Mouse (Mus musculus) CH12.LX (cell line): ENCODE results near the gene Dapk2. TPM values are rescaled to one million over a fixed set of nuclear protein-coding genes. Genes with fewer than 3 reads are reported as not detected.

Experiments
- DNase-seq: peaks from one replicate; pipeline ENCODE4 v3.0.0-alpha.2; 2013; ENCODE audit errors: extremely low read depth
- H3K27ac ChIP-seq: 2 replicates; pipeline ENCODE4 v1.5.1; 2012; ENCODE audit warnings: low read depth, mild to moderate bottlenecking, control low read depth, moderate library complexity; ENCODE audit not compliant: insufficient read depth
- H3K27me3 ChIP-seq: replicated peaks from 2 replicates; pipeline ENCODE3; 2012; ENCODE audit warnings: inconsistent platforms
- H3K36me3 ChIP-seq, 2 experiments: replicated peaks in 1 of 2; 2 replicates each; pipeline versions ENCODE3 to v1.6.1; 2012; ENCODE audit warnings: inconsistent platforms in 1 of 2, low read length in 1 of 2, mild to moderate bottlenecking in 1 of 2, mixed read lengths in 1 of 2, moderate library complexity in 1 of 2; ENCODE audit not compliant: control insufficient read depth in 1 of 2, insufficient read depth in 1 of 2
- H3K4me1 ChIP-seq, 2 experiments: 2 replicates each; pipeline ENCODE4 v1.6.1; 2012; ENCODE audit warnings: inconsistent platforms in 1 of 2, moderate library complexity in 1 of 2; ENCODE audit not compliant: insufficient read depth in 2 of 2, control insufficient read depth in 1 of 2
- H3K4me2 ChIP-seq: 2 replicates; pipeline ENCODE4 v1.6.1; 2012; ENCODE audit warnings: low read depth, mild to moderate bottlenecking, control low read depth; ENCODE audit not compliant: poor library complexity, insufficient read depth, severe bottlenecking
- H3K4me3 ChIP-seq, 3 experiments: fragments of 150-350 bp in 1 of 3; sonication (generic) in 1 of 3; replicated peaks in 1 of 3; 2 replicates each; pipeline versions ENCODE3 to v1.5.1; 2011 to 2012; ENCODE audit warnings: low read depth in 2 of 3, low read length in 2 of 3, mild to moderate bottlenecking in 2 of 3, moderate library complexity in 2 of 3, control low read depth in 1 of 3, improper control_type of control experiment in 1 of 3, inconsistent platforms in 1 of 3, mixed read lengths in 1 of 3; ENCODE audit not compliant: poor library complexity in 1 of 3
- H3K79me2 ChIP-seq: replicated peaks from 2 replicates; pipeline ENCODE4 v1.6.1; 2012; ENCODE audit warnings: mild to moderate bottlenecking, moderate library complexity; ENCODE audit not compliant: control insufficient read depth, poor library complexity, insufficient read depth, severe bottlenecking; ENCODE audit errors: extremely low read depth
- H3K9ac ChIP-seq: 2 replicates; pipeline ENCODE4 v1.6.1; 2012; ENCODE audit warnings: low read depth, mild to moderate bottlenecking, control low read depth, moderate library complexity; ENCODE audit not compliant: insufficient read depth
- H3K9me3 ChIP-seq: replicated peaks from 2 replicates; pipeline ENCODE3; 2012; ENCODE audit warnings: low read length, inconsistent platforms, mixed read lengths
- CHD1 ChIP-seq: IDR thresholded peaks from 2 replicates; pipeline ENCODE4 v1.6.1; 2012; ENCODE audit warnings: low read depth, low read length, improper control_type of control experiment, inconsistent platforms
- CHD2 ChIP-seq: IDR thresholded peaks from 2 replicates; pipeline ENCODE4 v1.6.1; 2011; ENCODE audit warnings: low read length, improper control_type of control experiment
- EP300 ChIP-seq: IDR thresholded peaks from 2 replicates; pipeline ENCODE4 v1.6.1; 2011; ENCODE audit warnings: low read length, improper control_type of control experiment
- ETS1 ChIP-seq: conservative IDR thresholded peaks from 2 replicates; pipeline ENCODE4 v1.6.1; 2012; ENCODE audit warnings: low read depth, mild to moderate bottlenecking, inconsistent platforms, low read length, improper control_type of control experiment, moderate library complexity
- GABPA ChIP-seq: IDR thresholded peaks from 2 replicates; pipeline ENCODE4 v1.6.1; 2012; ENCODE audit warnings: low read depth, low read length, improper control_type of control experiment, inconsistent platforms; ENCODE audit not compliant: insufficient replicate concordance
- HCFC1 ChIP-seq: IDR thresholded peaks from 2 replicates; pipeline ENCODE4 v1.6.1; 2012; ENCODE audit warnings: low read depth, mild to moderate bottlenecking, inconsistent platforms, low read length, improper control_type of control experiment
- IRF4 ChIP-seq: IDR thresholded peaks from 2 replicates; pipeline ENCODE4 v1.6.1; 2014; ENCODE audit warnings: low read depth, mild to moderate bottlenecking, inconsistent platforms, low read length, improper control_type of control experiment
- JUN ChIP-seq: IDR thresholded peaks from 2 replicates; pipeline ENCODE4 v1.6.1; 2011; ENCODE audit warnings: low read depth, mild to moderate bottlenecking, low read length, improper control_type of control experiment, moderate library complexity; ENCODE audit not compliant: insufficient read depth
- JUND ChIP-seq: conservative IDR thresholded peaks from 2 replicates; pipeline ENCODE4 v1.6.1; 2011; ENCODE audit warnings: low read depth, low read length, improper control_type of control experiment
- KAT2A ChIP-seq: IDR thresholded peaks from 2 replicates; pipeline ENCODE4 v1.6.1; 2012; ENCODE audit warnings: low read length, improper control_type of control experiment, inconsistent platforms; ENCODE audit not compliant: insufficient replicate concordance
- MAFK ChIP-seq: IDR thresholded peaks from 2 replicates; pipeline ENCODE4 v1.6.1; 2011; ENCODE audit warnings: low read length, improper control_type of control experiment; ENCODE audit not compliant: insufficient replicate concordance
- MAX ChIP-seq: IDR thresholded peaks from 2 replicates; pipeline ENCODE4 v1.6.1; 2011; ENCODE audit warnings: low read length, improper control_type of control experiment
- MAZ ChIP-seq: IDR thresholded peaks from 2 replicates; pipeline ENCODE4 v1.6.1; 2012; ENCODE audit warnings: low read depth, mild to moderate bottlenecking, inconsistent platforms, low read length, improper control_type of control experiment, moderate library complexity
- MEF2A ChIP-seq: IDR thresholded peaks from 2 replicates; pipeline ENCODE4 v1.6.1; 2014; ENCODE audit warnings: low read depth, mild to moderate bottlenecking, inconsistent platforms, low read length, improper control_type of control experiment, borderline replicate concordance
- MXI1 ChIP-seq: IDR thresholded peaks from 2 replicates; pipeline ENCODE4 v1.6.1; 2011; ENCODE audit warnings: mild to moderate bottlenecking, low read depth, low read length, improper control_type of control experiment
- MYC ChIP-seq: IDR thresholded peaks from 2 replicates; pipeline ENCODE4 v1.6.1; 2011; ENCODE audit warnings: low read depth, mild to moderate bottlenecking, improper control_type of control experiment, low read length
- NELFE ChIP-seq: IDR thresholded peaks from 2 replicates; pipeline ENCODE4 v1.6.1; 2011; ENCODE audit warnings: low read depth, low read length, improper control_type of control experiment
- NRF1 ChIP-seq: IDR thresholded peaks from 2 replicates; pipeline ENCODE4 v1.6.1; 2014; ENCODE audit warnings: low read depth, mild to moderate bottlenecking, inconsistent platforms, low read length, improper control_type of control experiment, moderate library complexity
- PAX5 ChIP-seq: IDR thresholded peaks from 2 replicates; pipeline ENCODE4 v1.6.1; 2012; ENCODE audit warnings: low read length, inconsistent platforms, mixed read lengths
- POLR2A ChIP-seq: IDR thresholded peaks from 2 replicates; pipeline ENCODE4 v1.6.1; 2011; ENCODE audit warnings: low read depth, mild to moderate bottlenecking, improper control_type of control experiment, low read length
- RAD21 ChIP-seq: IDR thresholded peaks from 2 replicates; pipeline ENCODE4 v1.6.1; 2011; ENCODE audit warnings: low read depth, mild to moderate bottlenecking, low read length, improper control_type of control experiment, moderate library complexity
- SIN3A ChIP-seq: IDR thresholded peaks from 2 replicates; pipeline ENCODE4 v1.6.1; 2012; ENCODE audit warnings: low read length, improper control_type of control experiment, inconsistent platforms
- TBP ChIP-seq: conservative IDR thresholded peaks from 2 replicates; pipeline ENCODE4 v1.6.1; 2011; ENCODE audit warnings: low read depth, low read length, improper control_type of control experiment
- TCF12 ChIP-seq: IDR thresholded peaks from 2 replicates; pipeline ENCODE4 v1.6.1; 2014; ENCODE audit warnings: low read depth, mild to moderate bottlenecking, inconsistent platforms, low read length, improper control_type of control experiment
- USF2 ChIP-seq: conservative IDR thresholded peaks from 2 replicates; pipeline ENCODE4 v1.6.1; 2011; ENCODE audit warnings: low read depth, low read length, improper control_type of control experiment
- ZC3H11A ChIP-seq: IDR thresholded peaks from 2 replicates; pipeline ENCODE4 v1.6.1; 2012; ENCODE audit warnings: low read depth, mild to moderate bottlenecking, inconsistent platforms, low read length, improper control_type of control experiment
- ZMIZ1 ChIP-seq: IDR thresholded peaks from 2 replicates; pipeline ENCODE4 v1.6.1; 2012; ENCODE audit warnings: low read depth, mild to moderate bottlenecking, inconsistent platforms, low read length, improper control_type of control experiment
- dilution Hi-C: fragments of 300-500 bp; cut with MboI; formaldehyde crosslinking; loops from 2 replicates; pipeline ENCODE4 v1.14.3; 2020; ENCODE audit warnings: low sequenced_read_pairs; ENCODE audit not compliant: extremely low pct_unique_long_range_greater_than_20kb, extremely low pct_ligation_motif_present
- in situ Hi-C: fragments of 300-500 bp; cut with MboI; formaldehyde crosslinking; loops from 3 replicates; pipeline ENCODE4 v1.14.3; 2019; ENCODE audit warnings: low sequenced_read_pairs, low pct_ligation_motif_present, low pct_unique_long_range_greater_than_20kb, mixed read lengths
- polyA plus RNA-seq: library from polyadenylated mRNA; unstranded; fragments of >175 nt; gene quantifications from 2 replicates; pipeline ENCODE4 v1.2.1, GENCODE M21; 2012; ENCODE audit warnings: low read depth; ENCODE audit not compliant: insufficient read length
- total RNA-seq, 2 experiments: library from RNA; depleted of rRNA; stranded (reverse); fragments of 300-350 nt in 1 of 2; fragments of >200 nt in 1 of 2; gene quantifications; 2 replicates each; pipeline ENCODE4 v1.2.3; 2012 to 2014

The Dapk2 gene
- total and polyA plus RNA-seq, 3 experiments, result 25.2 to 60.3 (median 39.0) TPM

- dilution Hi-C loops, result no loop called here
- Histone ChIP-seq H3K4me1 (peaks cover 16 to 33% of the 10 kb centered on the region in 2 experiments), H3K79me2 (no peaks in the 10 kb centered on the region), H3K27ac (peak overlapping the region; percentile 95), H3K9ac (peak overlapping the region; percentile 34; the same call in 1 of the 2 replicates), H3K4me3 (peak overlapping the region; percentile 22 to 62 (median 62)), H3K27me3 (no peaks in the 10 kb centered on the region), H3K36me3 (no peaks in the 10 kb centered on the region), H3K9me3 (peaks cover 3% of the 10 kb centered on the region), H3K4me2 (no peak overlapping the region)
- peak; percentile 17 for DNase-seq
- TF ChIP-seq MAX (peak; percentile 68), MAFK (peak; percentile 97), RAD21 (no peak), NELFE (peak; percentile 13; the same call in 1 of the 2 replicates)
- in situ Hi-C loops, result loop anchor here (5.0 kb wide), 1 partner anchor 38 kb away; no protein-coding TSS in a partner anchor
Observed at GRCm38 (mm10) chr9:66304320-66305090, 146.5 kb downstream of the Dapk2 start.

GRCm38 (mm10) chr9:66305121-66306112, 147.4 kb downstream of the Dapk2 start:
- in situ Hi-C loops, result loop anchor here (5.0 kb wide), 1 partner anchor 37 kb away; no protein-coding TSS in a partner anchor
- no peaks in the 10 kb centered on the region for H3K79me2 ChIP-seq
- TF ChIP-seq POLR2A (peak; percentile 62), CHD1 (peak; percentile 78), GABPA (no peak), ZMIZ1 (peak; percentile 72; the same call in 1 of the 2 replicates), NRF1 (no peak), MYC (peak; percentile 76; the same call in 1 of the 2 replicates), MAFK (0 out of 2 replicates have a peak, but pooled peaks have one; percentile 41), JUND (no peak; the same call in 1 of the 2 replicates), EP300 (peak; percentile 89), NELFE (peak; percentile 67), SIN3A (peak; percentile 71; the same call in 1 of the 2 replicates), USF2 (no peak), ZC3H11A (no peak), PAX5 (no peak), HCFC1 (peak; percentile 23; the same call in 1 of the 2 replicates), MXI1 (peak; percentile 65), MAZ (peak; percentile 87), JUN (peak; percentile 30; the same call in 1 of the 2 replicates), TCF12 (peak; percentile 80), CHD2 (peak; percentile 45; the same call in 1 of the 2 replicates), KAT2A (0 out of 2 replicates have a peak, but pooled peaks have one; percentile 7), ETS1 (peak; percentile 92), TBP (peak; percentile 75), MEF2A (peak; percentile 73), IRF4 (peak; percentile 94)
- TF ChIP-seq, all 38 proteins: peak for 19
- peak overlapping the region; percentile 82 for H3K9ac ChIP-seq
- dilution Hi-C loops, result no loop called here
- no peaks in the 10 kb centered on the region for H3K27me3 ChIP-seq
- H3K4me2 ChIP-seq, result peak overlapping the region; percentile 41
- H3K4me1 ChIP-seq, result peaks cover 16 to 33% of the 10 kb centered on the region in 2 experiments
- peak overlapping the region; percentile 59 to 62 (median 62) for H3K4me3 ChIP-seq
- peak overlapping the region; percentile 95 for H3K27ac ChIP-seq
- H3K9me3 ChIP-seq, result peaks cover 3% of the 10 kb centered on the region
- H3K36me3 ChIP-seq, result no peaks in the 10 kb centered on the region
- DNase-seq, result peak; percentile 88
